Mouse (Mus musculus): ENCODE data around the gene Sirt7. TPM values are rescaled to one million over a fixed set of nuclear protein-coding genes. Genes with fewer than 3 reads are reported as not detected.

Sirt7 gene
- total and polyA plus RNA-seq, 3 experiments, result 35.3 to 169 (median 74.5) TPM

GRCm38 (mm10) chr11:120657301-120657700 is 32.3 kb upstream of the Sirt7 start:
- DNase-seq (ENCODE audit: low spot score) (no peak), ATAC-seq (ENCODE audit: extremely low read depth, insufficient number of reproducible peaks, low FRiP score, poor library complexity, severe bottlenecking) (no peak)
- peaks cover 74% of the 10 kb centered on the region for H3K27me3 ChIP-seq (ENCODE audit: insufficient read depth, low read length)
- no peak overlapping the region for H3K4me3 ChIP-seq (ENCODE audit: low read depth, low read length)
- H3K36me3 ChIP-seq (replicated peaks), result no peaks in the 10 kb centered on the region
- peaks cover 15% of the 10 kb centered on the region for H3K9me3 ChIP-seq (replicated peaks)
- TF ChIP-seq GATA2 (IDR thresholded peaks at IDR 0.05; ENCODE audit: borderline replicate concordance, low read depth, low read length), result no peak
- H3K4me1 ChIP-seq (ENCODE audit: insufficient read depth, low read depth, low read length), result peaks cover 14% of the 10 kb centered on the region

DNA sequence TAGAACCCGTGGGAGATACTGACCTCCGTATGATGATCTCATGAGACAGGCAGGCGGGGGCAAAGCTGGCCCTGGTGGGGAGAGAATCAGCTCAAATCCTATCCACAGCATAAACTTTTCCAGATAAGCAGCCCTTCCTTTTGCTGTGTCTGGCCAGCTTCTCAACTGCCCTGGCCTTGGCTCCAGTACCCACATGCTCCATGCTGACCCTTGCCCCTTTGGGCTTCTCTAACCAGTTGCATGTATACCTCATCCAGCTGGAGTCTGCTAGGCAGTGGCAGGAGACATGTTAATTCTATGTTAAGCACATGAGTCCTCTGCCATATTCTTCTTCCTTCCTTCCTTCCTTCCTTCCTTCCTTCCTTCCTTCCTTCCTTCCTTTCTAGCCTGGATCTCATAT is 29.7 kb upstream of the Sirt7 start:
- Histone ChIP-seq H3K9me3 (replicated peaks) (peaks cover 1% of the 10 kb centered on the region), H3K27me3 (ENCODE audit: insufficient read depth, low read length) (peaks cover 60% of the 10 kb centered on the region), H3K4me3 (ENCODE audit: low read depth, low read length) (no peak overlapping the region), H3K4me1 (ENCODE audit: insufficient read depth, low read depth, low read length) (peaks cover 14% of the 10 kb centered on the region), H3K36me3 (replicated peaks) (no peaks in the 10 kb centered on the region)
- DNase-seq (ENCODE audit: low spot score), result no peak
- no peak for TF ChIP-seq TAL1 (conservative IDR thresholded peaks at IDR 0.05; ENCODE audit: low read depth, low read length)
- no peak for TF ChIP-seq GATA2 (IDR thresholded peaks at IDR 0.05; ENCODE audit: borderline replicate concordance, low read depth, low read length)
- TF ChIP-seq POLR2AphosphoS5 (IDR thresholded peaks at IDR 0.05; ENCODE audit: insufficient replicate concordance, low read depth, low read length), result no peak
- no peak for TF ChIP-seq CTCF (IDR thresholded peaks at IDR 0.05; ENCODE audit: low read depth, low read length)
- no peak for TF ChIP-seq GATA1 (IDR thresholded peaks at IDR 0.05; ENCODE audit: borderline replicate concordance, low read length)
- ATAC-seq (ENCODE audit: extremely low read depth, insufficient number of reproducible peaks, low FRiP score, poor library complexity, severe bottlenecking), result no peak

DNA sequence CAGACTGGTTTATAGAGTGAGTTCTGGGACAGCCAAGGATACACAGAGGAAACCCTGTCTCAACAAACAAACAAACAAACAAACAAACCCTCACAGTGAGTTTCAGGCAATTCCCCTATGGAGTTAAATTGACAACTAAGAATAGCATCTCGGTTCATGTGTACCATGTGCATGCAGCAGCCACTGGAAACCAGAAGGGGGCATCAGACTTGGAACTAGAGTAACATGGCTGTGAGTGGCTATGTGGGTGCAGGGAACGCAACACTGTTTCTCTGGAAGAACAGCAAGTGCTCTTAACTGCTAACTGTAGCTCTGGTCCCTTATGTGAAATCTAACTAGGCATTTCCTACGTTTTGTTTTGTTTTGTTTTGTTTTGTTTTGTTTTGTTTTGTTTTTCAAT is 26.8 kb upstream of the Sirt7 start:
- DNase-seq (ENCODE audit: low spot score), result no peak
- peaks cover 21% of the 10 kb centered on the region for H3K4me1 ChIP-seq (ENCODE audit: insufficient read depth, low read depth, low read length)
- ATAC-seq (ENCODE audit: extremely low read depth, insufficient number of reproducible peaks, low FRiP score, poor library complexity, severe bottlenecking), result no peak
- TF ChIP-seq POLR2AphosphoS5 (IDR thresholded peaks at IDR 0.05; ENCODE audit: insufficient replicate concordance, low read depth, low read length) (no peak), GATA1 (IDR thresholded peaks at IDR 0.05; ENCODE audit: borderline replicate concordance, low read length) (no peak), CTCF (IDR thresholded peaks at IDR 0.05; ENCODE audit: low read depth, low read length) (no peak), GATA2 (IDR thresholded peaks at IDR 0.05; ENCODE audit: borderline replicate concordance, low read depth, low read length) (no peak), TAL1 (conservative IDR thresholded peaks at IDR 0.05; ENCODE audit: low read depth, low read length) (no peak)
- H3K27me3 ChIP-seq (ENCODE audit: insufficient read depth, low read length), result peaks cover 48% of the 10 kb centered on the region
- H3K9me3 ChIP-seq (replicated peaks), result no peaks in the 10 kb centered on the region
- no peaks in the 10 kb centered on the region for H3K36me3 ChIP-seq (replicated peaks)
- no peak overlapping the region for H3K4me3 ChIP-seq (ENCODE audit: low read depth, low read length)

DNA sequence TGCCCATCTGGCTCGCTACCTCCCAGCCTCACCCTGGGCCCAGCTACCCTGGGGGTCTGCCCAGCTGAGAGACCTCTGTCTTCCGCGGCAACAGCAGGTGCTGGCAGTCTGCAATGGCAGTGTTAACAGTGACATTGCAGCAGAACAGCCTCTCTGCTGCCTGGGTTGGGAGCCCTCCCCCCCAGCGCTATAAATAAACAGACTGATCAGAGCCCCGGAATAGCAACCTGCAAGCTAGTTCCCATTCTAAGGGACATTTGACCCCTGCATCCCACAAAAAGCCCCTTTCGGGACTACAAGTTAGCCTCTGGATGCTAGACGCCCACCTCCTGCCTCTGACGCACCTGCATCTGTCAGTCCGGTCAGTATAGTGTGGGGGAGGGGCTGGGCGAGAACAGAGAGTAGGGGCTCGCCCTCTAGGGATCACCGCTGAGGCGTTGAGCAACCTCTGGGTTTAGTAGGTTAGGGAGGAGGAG is 23.0 kb upstream of the Sirt7 start, which contains the start of gene Myadml2:
Gene Myadml2, minus strand, starts transcription at position 158 of the 476 bp plus-strand sequence.
- Histone ChIP-seq H3K9me3 (replicated peaks) (no peaks in the 10 kb centered on the region), H3K36me3 (replicated peaks) (no peaks in the 10 kb centered on the region), H3K4me3 (ENCODE audit: low read depth, low read length) (peak within 1 kb of the TSS; percentile 54; the same call in 1 of the 2 replicates), H3K27me3 (ENCODE audit: insufficient read depth, low read length) (peaks cover 32% of the 10 kb centered on the region), H3K4me1 (ENCODE audit: insufficient read depth, low read depth, low read length) (peaks cover 29% of the 10 kb centered on the region)
- DNase-seq (ENCODE audit: low spot score) (no peak), ATAC-seq (ENCODE audit: extremely low read depth, insufficient number of reproducible peaks, low FRiP score, poor library complexity, severe bottlenecking) (no peak)
- no peak for TF ChIP-seq GATA2 (IDR thresholded peaks at IDR 0.05; ENCODE audit: borderline replicate concordance, low read depth, low read length)
- no peak for TF ChIP-seq GATA1 (IDR thresholded peaks at IDR 0.05; ENCODE audit: borderline replicate concordance, low read length)
- TF ChIP-seq TAL1 (conservative IDR thresholded peaks at IDR 0.05; ENCODE audit: low read depth, low read length), result no peak
- TF ChIP-seq CTCF (IDR thresholded peaks at IDR 0.05; ENCODE audit: low read depth, low read length), result no peak
- no peak for TF ChIP-seq POLR2AphosphoS5 (IDR thresholded peaks at IDR 0.05; ENCODE audit: insufficient replicate concordance, low read depth, low read length)

DNA sequence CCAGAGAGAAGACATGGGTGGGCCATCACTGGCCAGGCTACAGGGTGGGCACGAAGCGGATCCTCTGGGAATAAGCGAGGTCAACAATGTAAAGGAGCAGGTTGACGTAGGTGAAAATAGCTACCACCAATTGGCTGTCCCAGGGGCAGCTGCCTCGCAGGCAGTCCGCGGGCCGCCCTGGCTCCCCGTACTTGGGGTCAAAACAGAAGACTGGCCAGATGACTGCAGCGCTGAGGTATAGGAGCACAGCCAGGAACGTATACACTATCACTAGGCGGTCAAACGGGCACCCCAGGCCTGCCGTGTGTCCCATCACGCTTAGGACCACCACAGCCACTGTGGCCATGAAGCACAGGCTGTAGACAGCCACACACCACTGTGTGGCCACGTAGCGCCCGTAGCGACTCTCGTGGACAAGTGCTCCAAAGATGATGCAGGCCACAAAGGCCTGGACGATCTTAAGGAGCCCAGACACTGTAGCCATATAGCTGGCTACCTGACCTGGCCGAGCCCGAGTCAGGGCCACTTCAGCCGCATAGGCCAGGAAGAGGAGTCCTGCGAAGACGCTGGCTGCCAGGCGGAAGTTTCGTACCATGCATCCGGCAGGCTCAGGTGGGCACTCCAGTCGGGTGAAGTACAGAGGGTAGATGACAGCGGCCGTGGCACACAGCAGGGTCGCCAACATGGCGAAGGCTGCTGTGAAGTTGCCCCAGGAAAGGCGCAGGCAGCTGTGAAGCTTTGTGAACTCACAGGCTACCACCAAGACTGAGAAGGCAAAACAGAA is 22.2 kb upstream of the Sirt7 start:
- H3K9me3 ChIP-seq (replicated peaks), result no peaks in the 10 kb centered on the region
- TF ChIP-seq GATA2 (IDR thresholded peaks at IDR 0.05; ENCODE audit: borderline replicate concordance, low read depth, low read length) (no peak), TAL1 (conservative IDR thresholded peaks at IDR 0.05; ENCODE audit: low read depth, low read length) (no peak), GATA1 (IDR thresholded peaks at IDR 0.05; ENCODE audit: borderline replicate concordance, low read length) (no peak), POLR2AphosphoS5 (IDR thresholded peaks at IDR 0.05; ENCODE audit: insufficient replicate concordance, low read depth, low read length) (no peak), CTCF (IDR thresholded peaks at IDR 0.05; ENCODE audit: low read depth, low read length) (no peak)
- no peak overlapping the region; the same call in 1 of the 2 replicates for H3K4me3 ChIP-seq (ENCODE audit: low read depth, low read length)
- DNase-seq (ENCODE audit: low spot score) (no peak), ATAC-seq (ENCODE audit: extremely low read depth, insufficient number of reproducible peaks, low FRiP score, poor library complexity, severe bottlenecking) (no peak)
- H3K27me3 ChIP-seq (ENCODE audit: insufficient read depth, low read length), result peaks cover 39% of the 10 kb centered on the region
- peaks cover 37% of the 10 kb centered on the region for H3K4me1 ChIP-seq (ENCODE audit: insufficient read depth, low read depth, low read length)
- H3K36me3 ChIP-seq (replicated peaks), result no peaks in the 10 kb centered on the region

DNA sequence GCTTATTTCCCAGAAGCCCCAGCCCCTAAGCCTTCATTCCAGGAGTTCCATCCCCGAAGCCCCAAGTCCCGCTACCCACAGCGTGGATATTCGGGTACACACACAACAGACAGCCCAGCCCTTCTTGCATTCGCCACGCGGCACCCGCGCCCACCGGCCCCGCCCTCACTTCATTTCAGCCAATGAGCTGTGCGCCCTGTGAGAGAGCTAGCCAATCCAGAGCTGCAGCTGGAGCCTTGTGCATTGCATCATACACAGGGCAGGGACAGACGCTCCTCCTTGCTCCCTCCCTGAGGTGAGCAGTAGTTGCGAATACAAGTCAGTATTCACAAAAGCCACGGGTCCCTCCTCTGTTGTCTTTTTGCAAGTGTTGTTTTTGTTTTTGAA is 18.6 kb upstream of the Sirt7 start, which contains the start of gene Pycr1:
Gene Pycr1, minus strand, starts transcription at position 169 of the 387 bp plus-strand sequence.
- ATAC-seq (ENCODE audit: extremely low read depth, insufficient number of reproducible peaks, low FRiP score, poor library complexity, severe bottlenecking), result peak; percentile 100
- H3K27me3 ChIP-seq (ENCODE audit: insufficient read depth, low read length), result peaks cover 37% of the 10 kb centered on the region
- DNase-seq (ENCODE audit: low spot score), result peak; percentile 97
- TF ChIP-seq POLR2AphosphoS5 (IDR thresholded peaks at IDR 0.05; ENCODE audit: insufficient replicate concordance, low read depth, low read length), result no peak
- no peak for TF ChIP-seq GATA2 (IDR thresholded peaks at IDR 0.05; ENCODE audit: borderline replicate concordance, low read depth, low read length)
- TF ChIP-seq CTCF (IDR thresholded peaks at IDR 0.05; ENCODE audit: low read depth, low read length), result no peak
- TF ChIP-seq TAL1 (conservative IDR thresholded peaks at IDR 0.05; ENCODE audit: low read depth, low read length), result no peak
- no peak for TF ChIP-seq GATA1 (IDR thresholded peaks at IDR 0.05; ENCODE audit: borderline replicate concordance, low read length)
- peaks cover 19% of the 10 kb centered on the region for H3K36me3 ChIP-seq (replicated peaks)
- H3K9me3 ChIP-seq (replicated peaks), result no peaks in the 10 kb centered on the region
- peak within 1 kb of the TSS; percentile 70 for H3K4me3 ChIP-seq (ENCODE audit: low read depth, low read length)
- peaks cover 45% of the 10 kb centered on the region for H3K4me1 ChIP-seq (ENCODE audit: insufficient read depth, low read depth, low read length)
